Mouse (Mus musculus): ENCODE measurements around the gene Jph2.
A peak's percentile ranks its signal among the peaks of the same experiment; 100 is the strongest.

Jph2 gene

GRCm38 (mm10) chr2:163397905-163398304, at the start of gene Jph2:
Jph2 (minus strand) TSS chr2:163397993.
- no peak for DNase-seq (ENCODE audit: low read depth, low spot score)

GRCm38 (mm10) chr2:163447375-163447774, 49.6 kb upstream of the Jph2 start:
- no peak for DNase-seq (ENCODE audit: low read depth, low spot score)

- no peak for DNase-seq (ENCODE audit: low read depth, low spot score)
These were observed 46.2 kb upstream of the Jph2 start for GRCm38 (mm10) chr2:163444017-163444416.

GRCm38 (mm10) chr2:163443543-163443942, 45.8 kb upstream of the Jph2 start:
- DNase-seq (ENCODE audit: low read depth, low spot score) = no peak

- no peak for DNase-seq (ENCODE audit: low read depth, low spot score)
These were observed 41.7 kb upstream of the Jph2 start for GRCm38 (mm10) chr2:163439488-163439887.

- DNase-seq (ENCODE audit: low read depth, low spot score) = no peak
These were observed 41.0 kb upstream of the Jph2 start for GRCm38 (mm10) chr2:163438619-163439451.

GRCm38 (mm10) chr2:163438246-163438618, 40.4 kb upstream of the Jph2 start, which contains the start of gene Gdap1l1:
Gdap1l1 (plus strand) TSS chr2:163438476.
- DNase-seq (ENCODE audit: low read depth, low spot score) = peak; percentile 63

GRCm38 (mm10) chr2:163437800-163438199, 40.0 kb upstream of the Jph2 start:
- no peak for DNase-seq (ENCODE audit: low read depth, low spot score)

- DNase-seq (ENCODE audit: low read depth, low spot score) = no peak
These were observed 36.2 kb upstream of the Jph2 start for GRCm38 (mm10) chr2:163433971-163434370.

GRCm38 (mm10) chr2:163431289-163431688, 33.5 kb upstream of the Jph2 start:
- no peak for DNase-seq (ENCODE audit: low read depth, low spot score)

- no peak for DNase-seq (ENCODE audit: low read depth, low spot score)
These were observed 30.7 kb upstream of the Jph2 start for GRCm38 (mm10) chr2:163428346-163429011.

- no peak for DNase-seq (ENCODE audit: low read depth, low spot score)
These were observed 26.8 kb upstream of the Jph2 start, which contains the start of gene Oser1 for GRCm38 (mm10) chr2:163424597-163424996. Oser1 (minus strand) TSS chr2:163424697.

- DNase-seq (ENCODE audit: low read depth, low spot score) = no peak
These were observed 25.3 kb upstream of the Jph2 start for GRCm38 (mm10) chr2:163422895-163423660.

- no peak for DNase-seq (ENCODE audit: low read depth, low spot score)
These were observed 22.6 kb upstream of the Jph2 start for GRCm38 (mm10) chr2:163420366-163420886.

GRCm38 (mm10) chr2:163419346-163420045, 21.7 kb upstream of the Jph2 start:
- DNase-seq (ENCODE audit: low read depth, low spot score) = peak; percentile 95

- DNase-seq (ENCODE audit: low read depth, low spot score) = no peak
These were observed 21.1 kb upstream of the Jph2 start for GRCm38 (mm10) chr2:163418841-163419345.

GRCm38 (mm10) chr2:163417830-163418229, 20.0 kb upstream of the Jph2 start:
- no peak for DNase-seq (ENCODE audit: low read depth, low spot score)

- no peak for DNase-seq (ENCODE audit: low read depth, low spot score)
These were observed 19.2 kb upstream of the Jph2 start for GRCm38 (mm10) chr2:163417026-163417425.

GRCm38 (mm10) chr2:163412846-163413590, 15.2 kb upstream of the Jph2 start:
- no peak for DNase-seq (ENCODE audit: low read depth, low spot score)

GRCm38 (mm10) chr2:163412419-163412818, 14.6 kb upstream of the Jph2 start:
- no peak for DNase-seq (ENCODE audit: low read depth, low spot score)
